ENCODE assay signal across 8 mouse cellular contexts in the genomic region with DNA sequence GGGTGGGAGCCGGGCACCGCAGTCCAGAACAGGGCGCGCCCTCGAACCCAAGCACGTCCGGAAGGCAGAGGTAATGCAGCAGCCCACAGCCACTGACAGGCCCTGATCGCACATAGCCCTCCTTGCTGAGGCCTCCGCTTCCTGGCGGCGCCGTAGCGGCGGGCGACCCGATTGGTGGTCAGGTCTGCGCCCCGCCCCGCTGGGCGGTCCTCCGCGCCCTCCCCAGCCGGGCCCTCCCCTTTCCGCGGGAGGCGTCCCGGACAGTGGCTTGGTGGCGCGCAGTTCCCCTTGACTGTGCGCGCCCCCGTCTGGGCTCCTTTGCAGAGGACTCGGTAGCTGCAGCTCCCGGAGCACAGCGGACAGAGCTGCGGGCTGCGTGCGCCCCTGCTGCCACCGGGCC.
DNase-seq lines count a peak whose midpoint lies in the region; ATAC-seq lines count a peak whose summit lies in the region.
"Not testable (repeated sequence)": the region's sequence is repeated elsewhere in the genome, so short reads cannot be mapped to it uniquely, and the experiment has no call there.

No protein-coding gene starts in this region.

- not testable (repeated sequence) for H3K4me1 ChIP-seq in forebrain, embryonic 15.5 days; heart, embryonic 16.5 days (ENCODE audit: control insufficient read depth, insufficient read depth, low read length); kidney, embryonic 16.5 days (ENCODE audit: insufficient read depth, low read length); midbrain, embryonic 11.5 days (ENCODE audit: control insufficient read depth, insufficient read depth, low read length)

- H3K9me3 ChIP-seq in forebrain, embryonic 15.5 days; heart, embryonic 16.5 days (replicated peaks; ENCODE audit: control insufficient read depth, low read length); kidney, embryonic 16.5 days (ENCODE audit: low read length); midbrain, embryonic 11.5 days (ENCODE audit: control insufficient read depth, low read length): not testable (repeated sequence)

- peak overlapping the region; percentile 38 for H3K4me3 ChIP-seq in forebrain, embryonic 15.5 days
- H3K4me3 ChIP-seq in heart, embryonic 16.5 days (ENCODE audit: low read length), result not testable (repeated sequence)
- H3K4me3 ChIP-seq in kidney, embryonic 16.5 days (ENCODE audit: low read length), result peak overlapping the region; percentile 39
- peak overlapping the region; percentile 27; the same call in 1 of the 2 replicates for H3K4me3 ChIP-seq in midbrain, embryonic 11.5 days (ENCODE audit: low read depth, low read length)

- H3K27me3 ChIP-seq in forebrain, embryonic 15.5 days; heart, embryonic 16.5 days (ENCODE audit: control insufficient read depth, insufficient read depth, low read length); kidney, embryonic 16.5 days (ENCODE audit: insufficient read depth, low read length); midbrain, embryonic 11.5 days (ENCODE audit: control insufficient read depth, insufficient read depth, low read length): not testable (repeated sequence)

- under 1% methylated on average over 24 of the region's 39 CpGs for WGBS in forebrain, embryonic 15.5 days
- WGBS in heart, embryonic 16.5 days, result 1% methylated on average over 25 of the region's 39 CpGs
- WGBS in kidney, embryonic 16.5 days, result 0% methylated on average over 12 of the region's 39 CpGs
- 1% methylated on average over 20 of the region's 39 CpGs for WGBS in midbrain, embryonic 11.5 days

- not testable (repeated sequence) for H3K4me2 ChIP-seq in forebrain, embryonic 15.5 days (replicated peaks); kidney, embryonic 16.5 days (replicated peaks; ENCODE audit: low read depth, low read length); midbrain, embryonic 11.5 days
- H3K4me2 ChIP-seq in heart, embryonic 16.5 days (ENCODE audit: low read depth, low read length), result peak overlapping the region; percentile 23; the same call in 1 of the 2 replicates

- intact Hi-C loops in left cerebral cortex, postnatal 4 days (cut with DNase I), result not testable (repeated sequence)

- H3K27ac ChIP-seq in forebrain, embryonic 15.5 days (replicated peaks); heart, embryonic 16.5 days (ENCODE audit: low read length); kidney, embryonic 16.5 days (ENCODE audit: low read length); midbrain, embryonic 11.5 days (ENCODE audit: low read depth, low read length): not testable (repeated sequence)

- peak; percentile 1 to 2 for DNase-seq in cerebellum, adult 18-20 months
- peak; percentile 57 for DNase-seq in left cerebral cortex, postnatal 4 days
- DNase-seq in midbrain, embryonic 11.5 days (ENCODE audit: low spot score, missing footprints), result peak; percentile 86
- peak; percentile 65 for DNase-seq in right cerebral cortex, postnatal 4 days
- DNase-seq in urinary bladder, postnatal 14 days (ENCODE audit: low spot score), result peak; percentile 72

- not testable (repeated sequence) for H3K9ac ChIP-seq in forebrain, embryonic 15.5 days (replicated peaks); heart, embryonic 16.5 days (ENCODE audit: low read length); kidney, embryonic 16.5 days (replicated peaks; ENCODE audit: low read length); midbrain, embryonic 11.5 days (ENCODE audit: low read length)

- H3K36me3 ChIP-seq in forebrain, embryonic 15.5 days; heart, embryonic 16.5 days (ENCODE audit: control insufficient read depth, insufficient read depth); kidney, embryonic 16.5 days (ENCODE audit: insufficient read depth, low read length); midbrain, embryonic 11.5 days (ENCODE audit: control insufficient read depth, insufficient read depth, low read length): not testable (repeated sequence)

- not testable (repeated sequence) for ATAC-seq in forebrain, embryonic 15.5 days (replicated peaks); heart, embryonic 16.5 days (replicated peaks; ENCODE audit: extremely low read depth, insufficient read depth, low FRiP score); kidney, embryonic 16.5 days (ENCODE audit: low FRiP score, low TSS enrichment); midbrain, embryonic 11.5 days (ENCODE audit: low FRiP score)

Comparison
In these comparisons a context has a peak if more than half of its experiments do, and no peak if none do; other contexts are left out.
1. DNase-seq: peak in every context shown above with its lines; median percentile 86 in midbrain, embryonic 11.5 days; 72 in urinary bladder, postnatal 14 days; 65 in right cerebral cortex, postnatal 4 days; 57 in left cerebral cortex, postnatal 4 days; 2 in cerebellum, adult 18-20 months.